Mouse (Mus musculus): ENCODE measurements around the gene Grwd1. TPM values are rescaled to one million over a fixed set of nuclear protein-coding genes. Genes with fewer than 3 reads are reported as not detected.

Grwd1 gene
- polyA plus RNA-seq, 1 experiment, result 1.1 TPM

GRCm38 (mm10) chr7:45808471-45808870 is 22.3 kb downstream of the Grwd1 start:
- Histone ChIP-seq H3K36me3 (ENCODE audit: control insufficient read depth) (peaks cover 72% of the 10 kb centered on the region), H3K9me3 (ENCODE audit: control insufficient read depth, low read length) (no peaks in the 10 kb centered on the region), H3K27me3 (ENCODE audit: control insufficient read depth) (no peaks in the 10 kb centered on the region), H3K4me3 (replicated peaks) (no peak overlapping the region), H3K4me1 (ENCODE audit: control insufficient read depth) (peaks cover 17% of the 10 kb centered on the region)
- no peak for TF ChIP-seq TAL1 (IDR thresholded peaks at IDR 0.05; ENCODE audit: low read length)

- Histone ChIP-seq H3K4me1 (ENCODE audit: control insufficient read depth) (peaks cover 6% of the 10 kb centered on the region), H3K36me3 (ENCODE audit: control insufficient read depth) (peaks cover 50% of the 10 kb centered on the region), H3K27me3 (ENCODE audit: control insufficient read depth) (no peaks in the 10 kb centered on the region), H3K4me3 (replicated peaks) (no peak overlapping the region), H3K9me3 (ENCODE audit: control insufficient read depth, low read length) (no peaks in the 10 kb centered on the region)
- no peak for TF ChIP-seq TAL1 (IDR thresholded peaks at IDR 0.05; ENCODE audit: low read length)
- no peak for TF ChIP-seq GATA1 (IDR thresholded peaks at IDR 0.05; ENCODE audit: low read length)
Observed at GRCm38 (mm10) chr7:45805941-45806340, 24.8 kb downstream of the Grwd1 start.

GRCm38 (mm10) chr7:45802551-45802950 is 28.2 kb downstream of the Grwd1 start:
- H3K4me3 ChIP-seq (replicated peaks), result no peak overlapping the region
- no peaks in the 10 kb centered on the region for H3K9me3 ChIP-seq (ENCODE audit: control insufficient read depth, low read length)
- peaks cover 36% of the 10 kb centered on the region for H3K4me1 ChIP-seq (ENCODE audit: control insufficient read depth)
- peaks cover 32% of the 10 kb centered on the region for H3K27me3 ChIP-seq (ENCODE audit: control insufficient read depth)
- TF ChIP-seq GATA1 (IDR thresholded peaks at IDR 0.05; ENCODE audit: low read length) (no peak), TAL1 (IDR thresholded peaks at IDR 0.05; ENCODE audit: low read length) (no peak)
- peaks cover 16% of the 10 kb centered on the region for H3K36me3 ChIP-seq (ENCODE audit: control insufficient read depth)

GRCm38 (mm10) chr7:45801348-45801747 is 29.4 kb downstream of the Grwd1 start:
- H3K9me3 ChIP-seq (ENCODE audit: control insufficient read depth, low read length), result no peaks in the 10 kb centered on the region
- peak overlapping the region; percentile 44 for H3K4me3 ChIP-seq (replicated peaks)
- peaks cover 4% of the 10 kb centered on the region for H3K36me3 ChIP-seq (ENCODE audit: control insufficient read depth)
- H3K27me3 ChIP-seq (ENCODE audit: control insufficient read depth), result peaks cover 40% of the 10 kb centered on the region
- TF ChIP-seq TAL1 (IDR thresholded peaks at IDR 0.05; ENCODE audit: low read length) (no peak), GATA1 (IDR thresholded peaks at IDR 0.05; ENCODE audit: low read length) (no peak)
- peaks cover 48% of the 10 kb centered on the region for H3K4me1 ChIP-seq (ENCODE audit: control insufficient read depth)

GRCm38 (mm10) chr7:45800546-45801204 is 30.1 kb downstream of the Grwd1 start:
- Histone ChIP-seq H3K36me3 (ENCODE audit: control insufficient read depth) (no peaks in the 10 kb centered on the region), H3K4me1 (ENCODE audit: control insufficient read depth) (peaks cover 55% of the 10 kb centered on the region), H3K9me3 (ENCODE audit: control insufficient read depth, low read length) (no peaks in the 10 kb centered on the region), H3K4me3 (replicated peaks) (peak overlapping the region; percentile 44), H3K27me3 (ENCODE audit: control insufficient read depth) (peaks cover 44% of the 10 kb centered on the region)
- TF ChIP-seq TAL1 (IDR thresholded peaks at IDR 0.05; ENCODE audit: low read length), result no peak
- TF ChIP-seq GATA1 (IDR thresholded peaks at IDR 0.05; ENCODE audit: low read length), result no peak

- Histone ChIP-seq H3K4me1 (ENCODE audit: control insufficient read depth) (peaks cover 58% of the 10 kb centered on the region), H3K36me3 (ENCODE audit: control insufficient read depth) (no peaks in the 10 kb centered on the region), H3K9me3 (ENCODE audit: control insufficient read depth, low read length) (no peaks in the 10 kb centered on the region), H3K4me3 (replicated peaks) (no peak overlapping the region), H3K27me3 (ENCODE audit: control insufficient read depth) (peaks cover 44% of the 10 kb centered on the region)
- TF ChIP-seq GATA1 (IDR thresholded peaks at IDR 0.05; ENCODE audit: low read length), result no peak
- TF ChIP-seq TAL1 (IDR thresholded peaks at IDR 0.05; ENCODE audit: low read length), result no peak
Observed at GRCm38 (mm10) chr7:45800001-45800400, 30.7 kb downstream of the Grwd1 start.

GRCm38 (mm10) chr7:45798931-45799330 is 31.8 kb downstream of the Grwd1 start:
- Histone ChIP-seq H3K4me3 (replicated peaks) (peak overlapping the region; percentile 20), H3K36me3 (ENCODE audit: control insufficient read depth) (no peaks in the 10 kb centered on the region), H3K4me1 (ENCODE audit: control insufficient read depth) (peaks cover 58% of the 10 kb centered on the region), H3K27me3 (ENCODE audit: control insufficient read depth) (peaks cover 50% of the 10 kb centered on the region), H3K9me3 (ENCODE audit: control insufficient read depth, low read length) (no peaks in the 10 kb centered on the region)
- TF ChIP-seq TAL1 (IDR thresholded peaks at IDR 0.05; ENCODE audit: low read length), result no peak
- TF ChIP-seq GATA1 (IDR thresholded peaks at IDR 0.05; ENCODE audit: low read length), result no peak

- TF ChIP-seq TAL1 (IDR thresholded peaks at IDR 0.05; ENCODE audit: low read length) (no peak), GATA1 (IDR thresholded peaks at IDR 0.05; ENCODE audit: low read length) (no peak)
Observed at GRCm38 (mm10) chr7:45798511-45798836, 32.3 kb downstream of the Grwd1 start.

GRCm38 (mm10) chr7:45797661-45798510 is 32.9 kb downstream of the Grwd1 start:
- peaks cover 59% of the 10 kb centered on the region for H3K27me3 ChIP-seq (ENCODE audit: control insufficient read depth)
- H3K36me3 ChIP-seq (ENCODE audit: control insufficient read depth), result no peaks in the 10 kb centered on the region
- H3K9me3 ChIP-seq (ENCODE audit: control insufficient read depth, low read length), result no peaks in the 10 kb centered on the region
- H3K4me1 ChIP-seq (ENCODE audit: control insufficient read depth), result peaks cover 58% of the 10 kb centered on the region
- H3K4me3 ChIP-seq (replicated peaks), result peak overlapping the region; percentile 68
- TF ChIP-seq GATA1 (IDR thresholded peaks at IDR 0.05; ENCODE audit: low read length), result no peak
- no peak for TF ChIP-seq TAL1 (IDR thresholded peaks at IDR 0.05; ENCODE audit: low read length)

More at GRCm38 (mm10) chr7:45798511-45798836, 32.3 kb downstream of the Grwd1 start:
- peaks cover 55% of the 10 kb centered on the region for H3K27me3 ChIP-seq (ENCODE audit: control insufficient read depth)
- no peaks in the 10 kb centered on the region for H3K36me3 ChIP-seq (ENCODE audit: control insufficient read depth)
- peaks cover 58% of the 10 kb centered on the region for H3K4me1 ChIP-seq (ENCODE audit: control insufficient read depth)
- H3K9me3 ChIP-seq (ENCODE audit: control insufficient read depth, low read length), result no peaks in the 10 kb centered on the region
- peak overlapping the region; percentile 68 for H3K4me3 ChIP-seq (replicated peaks)

Data from erythroblast, embryonic 14.5 days (primary cell).